Mouse (Mus musculus): ENCODE measurements around the gene Hexim2. TPM values are rescaled to one million over a fixed set of nuclear protein-coding genes. Genes with fewer than 3 reads are reported as not detected.
A peak's percentile ranks its signal among the peaks of the same experiment; 100 is the strongest.

Hexim2 gene
- polyA plus RNA-seq, 1 experiment = 4.5 TPM

DNA sequence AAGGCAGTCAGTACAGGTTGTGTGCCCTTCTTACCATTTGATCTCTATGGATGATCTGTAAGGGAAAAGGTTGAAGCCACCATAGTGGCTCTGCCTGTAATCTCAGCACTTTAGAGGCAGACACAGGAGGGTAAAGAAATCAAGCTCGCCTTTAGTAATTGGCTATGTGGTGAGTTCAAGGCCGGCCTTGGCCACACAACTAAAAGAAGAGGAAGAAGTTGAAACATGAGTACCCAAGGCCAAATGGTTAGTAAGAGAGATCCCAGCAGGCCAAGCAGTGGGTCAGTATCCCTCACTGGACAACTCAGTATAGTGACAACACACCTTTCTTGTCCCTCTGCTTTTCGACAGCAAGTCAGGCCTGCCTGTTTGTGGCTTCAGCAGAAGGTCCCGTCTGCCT is 17.5 kb downstream of the Hexim2 start:
- H3K4me1 ChIP-seq (ENCODE audit: control insufficient read depth, insufficient read depth, low read length) = no peaks in the 10 kb centered on the region
- H3K4me3 ChIP-seq (ENCODE audit: low read depth, low read length) = no peak overlapping the region
- no peaks in the 10 kb centered on the region for H3K27me3 ChIP-seq (ENCODE audit: control insufficient read depth, insufficient read depth, low read length, poor library complexity, severe bottlenecking)
- no peaks in the 10 kb centered on the region for H3K36me3 ChIP-seq (ENCODE audit: control insufficient read depth, insufficient read depth, low read length, poor library complexity, severe bottlenecking)
- H3K9ac ChIP-seq (ENCODE audit: low read depth, poor library complexity, severe bottlenecking) = no peak overlapping the region
- no peaks in the 10 kb centered on the region for H3K9me3 ChIP-seq (replicated peaks; ENCODE audit: control insufficient read depth, insufficient read depth, low read length, poor library complexity, severe bottlenecking)
- TF ChIP-seq POLR2A (IDR thresholded peaks at IDR 0.05; ENCODE audit: insufficient read depth, low read length) = no peak
- TF ChIP-seq CTCF (IDR thresholded peaks at IDR 0.05; ENCODE audit: low read depth, low read length) = no peak
- no peak overlapping the region for H3K27ac ChIP-seq (ENCODE audit: insufficient read depth, low read length)

DNA sequence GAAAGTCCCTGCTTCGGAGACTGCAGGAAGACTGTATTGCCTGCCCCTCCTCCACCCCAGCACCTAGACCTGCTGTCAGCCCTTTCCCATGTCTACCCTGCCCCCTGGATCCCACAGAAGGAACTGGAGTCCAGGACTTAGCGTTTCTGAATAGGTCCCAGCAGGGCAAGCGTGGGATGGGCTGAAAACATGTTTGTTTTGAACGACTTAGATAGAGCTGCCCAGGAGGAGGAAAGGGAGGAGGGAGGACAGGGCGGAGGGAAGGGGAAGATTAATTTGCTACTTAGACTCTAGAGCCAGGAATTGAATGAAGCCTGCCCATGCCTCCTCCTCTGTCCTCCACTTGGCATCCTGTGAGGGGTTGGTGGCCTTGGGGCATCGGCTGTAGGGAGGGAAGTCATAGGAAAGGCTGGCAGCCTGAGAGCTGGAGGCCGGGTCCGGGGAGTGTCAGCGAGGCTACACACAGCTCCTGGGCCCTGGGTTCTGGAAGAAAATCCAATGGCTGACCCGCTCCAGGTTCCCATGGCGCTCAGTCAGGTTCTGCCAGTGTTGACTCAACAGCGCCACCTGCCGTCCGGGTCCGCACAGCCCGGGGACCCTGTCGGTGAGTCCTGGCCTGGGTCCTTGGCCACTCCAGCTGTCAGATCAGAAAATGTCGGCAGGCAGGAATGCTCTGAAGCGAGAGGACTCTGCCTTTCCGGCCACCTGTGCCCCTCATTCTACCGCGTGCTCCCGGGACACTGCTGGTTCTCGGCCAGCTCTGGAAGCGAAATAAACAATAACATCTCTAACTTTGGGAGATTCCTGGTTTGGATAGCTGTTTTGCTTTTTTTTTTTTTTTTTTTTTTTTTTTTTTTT is 26.6 kb downstream of the Hexim2 start:
- H3K36me3 ChIP-seq (ENCODE audit: control insufficient read depth, insufficient read depth, low read length, poor library complexity, severe bottlenecking) = no peaks in the 10 kb centered on the region
- no peak overlapping the region for H3K27ac ChIP-seq (ENCODE audit: insufficient read depth, low read length)
- H3K9ac ChIP-seq (ENCODE audit: low read depth, poor library complexity, severe bottlenecking) = peak overlapping the region; percentile 48
- no peaks in the 10 kb centered on the region for H3K4me1 ChIP-seq (ENCODE audit: control insufficient read depth, insufficient read depth, low read length)
- H3K4me3 ChIP-seq (ENCODE audit: low read depth, low read length) = peak overlapping the region; percentile 54
- TF ChIP-seq EP300 (IDR thresholded peaks at IDR 0.05; ENCODE audit: insufficient read depth, low read depth, low read length) = peak; percentile 62; the same call in 1 of the 2 replicates
- peak; percentile 85 for TF ChIP-seq CTCF (IDR thresholded peaks at IDR 0.05; ENCODE audit: low read depth, low read length)
- TF ChIP-seq POLR2A (IDR thresholded peaks at IDR 0.05; ENCODE audit: insufficient read depth, low read length) = no peak
- no peaks in the 10 kb centered on the region for H3K9me3 ChIP-seq (replicated peaks; ENCODE audit: control insufficient read depth, insufficient read depth, low read length, poor library complexity, severe bottlenecking)
- H3K27me3 ChIP-seq (ENCODE audit: control insufficient read depth, insufficient read depth, low read length, poor library complexity, severe bottlenecking) = no peaks in the 10 kb centered on the region

DNA sequence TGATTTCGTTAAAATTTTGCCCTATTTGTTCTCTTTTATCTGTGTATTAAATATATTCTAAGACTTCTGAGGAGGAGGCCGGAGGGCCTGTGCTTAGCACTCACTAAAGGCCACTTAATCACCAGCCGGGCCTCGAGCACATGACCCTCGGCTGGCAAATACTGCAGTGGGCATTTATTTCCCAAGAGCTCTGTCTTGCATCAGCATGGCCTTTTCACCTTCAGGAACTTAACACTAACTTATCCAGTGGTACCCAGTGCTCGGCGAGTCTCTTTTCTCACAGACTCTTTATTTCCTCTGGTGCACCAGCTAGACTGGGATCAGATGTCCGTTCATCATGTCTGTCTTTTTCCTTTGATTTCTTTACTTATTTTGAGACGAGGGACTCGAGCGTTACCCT is 28.5 kb downstream of the Hexim2 start:
- Histone ChIP-seq H3K9me3 (replicated peaks; ENCODE audit: control insufficient read depth, insufficient read depth, low read length, poor library complexity, severe bottlenecking) (no peaks in the 10 kb centered on the region), H3K4me3 (ENCODE audit: low read depth, low read length) (peak overlapping the region; percentile 43), H3K27me3 (ENCODE audit: control insufficient read depth, insufficient read depth, low read length, poor library complexity, severe bottlenecking) (no peaks in the 10 kb centered on the region), H3K9ac (ENCODE audit: low read depth, poor library complexity, severe bottlenecking) (peak overlapping the region; percentile 47), H3K27ac (ENCODE audit: insufficient read depth, low read length) (peak overlapping the region; percentile 60), H3K36me3 (ENCODE audit: control insufficient read depth, insufficient read depth, low read length, poor library complexity, severe bottlenecking) (no peaks in the 10 kb centered on the region), H3K4me1 (ENCODE audit: control insufficient read depth, insufficient read depth, low read length) (no peaks in the 10 kb centered on the region)
- TF ChIP-seq POLR2A (IDR thresholded peaks at IDR 0.05; ENCODE audit: insufficient read depth, low read length) (no peak), EP300 (IDR thresholded peaks at IDR 0.05; ENCODE audit: insufficient read depth, low read depth, low read length) (no peak), CTCF (IDR thresholded peaks at IDR 0.05; ENCODE audit: low read depth, low read length) (no peak)

DNA sequence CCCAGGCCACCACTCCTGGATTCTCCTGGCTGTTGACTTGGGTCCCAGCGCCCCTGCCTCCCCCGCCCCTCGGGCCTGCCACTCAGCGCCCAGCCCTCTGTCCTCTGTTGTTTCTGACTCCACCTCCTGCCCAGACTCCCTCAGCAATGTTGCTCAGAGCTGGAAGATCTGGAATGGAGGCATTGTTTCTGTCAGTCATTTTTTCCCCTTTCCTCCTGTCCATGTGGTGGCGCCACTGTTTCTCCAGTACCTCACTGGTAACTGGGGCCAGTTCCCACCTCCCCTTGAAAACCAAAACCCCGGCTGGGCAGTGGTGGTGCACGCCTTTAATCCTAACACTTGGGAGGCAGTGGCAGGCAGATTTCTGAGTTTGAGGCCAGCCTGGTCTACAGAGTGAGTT is 29.2 kb downstream of the Hexim2 start:
- Histone ChIP-seq H3K9me3 (replicated peaks; ENCODE audit: control insufficient read depth, insufficient read depth, low read length, poor library complexity, severe bottlenecking) (no peaks in the 10 kb centered on the region), H3K4me1 (ENCODE audit: control insufficient read depth, insufficient read depth, low read length) (no peaks in the 10 kb centered on the region), H3K27me3 (ENCODE audit: control insufficient read depth, insufficient read depth, low read length, poor library complexity, severe bottlenecking) (no peaks in the 10 kb centered on the region), H3K9ac (ENCODE audit: low read depth, poor library complexity, severe bottlenecking) (peak overlapping the region; percentile 47), H3K36me3 (ENCODE audit: control insufficient read depth, insufficient read depth, low read length, poor library complexity, severe bottlenecking) (no peaks in the 10 kb centered on the region), H3K4me3 (ENCODE audit: low read depth, low read length) (no peak overlapping the region), H3K27ac (ENCODE audit: insufficient read depth, low read length) (peak overlapping the region; percentile 10)
- TF ChIP-seq POLR2A (IDR thresholded peaks at IDR 0.05; ENCODE audit: insufficient read depth, low read length) (no peak), CTCF (IDR thresholded peaks at IDR 0.05; ENCODE audit: low read depth, low read length) (peak; percentile 55)

DNA sequence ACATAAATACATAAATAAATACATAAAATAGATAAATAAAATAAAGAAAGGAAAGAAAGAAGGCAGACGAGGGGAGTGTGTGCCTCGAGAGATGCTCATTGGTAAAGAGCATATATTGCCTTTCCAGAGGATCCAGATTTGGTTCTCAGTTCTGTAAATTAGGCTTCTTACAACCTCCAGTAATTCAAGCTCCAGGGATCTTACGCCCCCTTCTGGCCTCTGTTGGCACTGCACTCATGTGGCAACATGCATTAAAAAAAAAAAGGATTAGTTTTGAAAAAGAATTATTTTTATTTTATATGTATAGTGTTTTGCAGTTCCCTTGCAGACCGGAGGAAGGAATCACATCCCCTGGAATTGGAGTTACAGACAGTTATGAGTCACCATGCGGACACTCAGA is 29.9 kb downstream of the Hexim2 start:
- peak; percentile 49 for TF ChIP-seq CTCF (IDR thresholded peaks at IDR 0.05; ENCODE audit: low read depth, low read length)
- TF ChIP-seq EP300 (IDR thresholded peaks at IDR 0.05; ENCODE audit: insufficient read depth, low read depth, low read length) = no peak
- Histone ChIP-seq H3K27me3 (ENCODE audit: control insufficient read depth, insufficient read depth, low read length, poor library complexity, severe bottlenecking) (no peaks in the 10 kb centered on the region), H3K27ac (ENCODE audit: insufficient read depth, low read length) (no peak overlapping the region), H3K4me1 (ENCODE audit: control insufficient read depth, insufficient read depth, low read length) (no peaks in the 10 kb centered on the region), H3K4me3 (ENCODE audit: low read depth, low read length) (no peak overlapping the region), H3K9me3 (replicated peaks; ENCODE audit: control insufficient read depth, insufficient read depth, low read length, poor library complexity, severe bottlenecking) (no peaks in the 10 kb centered on the region), H3K36me3 (ENCODE audit: control insufficient read depth, insufficient read depth, low read length, poor library complexity, severe bottlenecking) (no peaks in the 10 kb centered on the region), H3K9ac (ENCODE audit: low read depth, poor library complexity, severe bottlenecking) (no peak overlapping the region)

DNA sequence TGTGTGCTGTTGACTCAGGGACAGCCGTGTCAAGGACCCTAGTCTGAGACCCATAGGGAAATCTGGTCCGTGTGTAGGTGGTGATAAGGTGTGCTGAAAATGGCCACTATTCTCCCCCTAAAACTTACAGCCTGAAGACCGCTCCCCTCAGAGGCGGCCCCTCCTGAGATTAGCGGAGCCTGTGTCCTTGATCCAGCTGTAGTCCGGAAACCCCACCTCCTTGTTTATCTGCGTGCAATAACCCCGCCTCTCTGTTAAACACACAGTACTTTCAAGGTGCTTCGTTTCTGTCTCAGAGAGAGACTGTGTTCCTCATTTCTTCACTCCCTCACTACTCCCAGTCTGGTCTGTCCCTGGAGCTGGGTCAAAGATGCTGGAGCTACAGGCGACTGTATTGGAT is 32.2 kb downstream of the Hexim2 start:
- Histone ChIP-seq H3K4me1 (ENCODE audit: control insufficient read depth, insufficient read depth, low read length) (no peaks in the 10 kb centered on the region), H3K9ac (ENCODE audit: low read depth, poor library complexity, severe bottlenecking) (no peak overlapping the region), H3K36me3 (ENCODE audit: control insufficient read depth, insufficient read depth, low read length, poor library complexity, severe bottlenecking) (no peaks in the 10 kb centered on the region), H3K27me3 (ENCODE audit: control insufficient read depth, insufficient read depth, low read length, poor library complexity, severe bottlenecking) (no peaks in the 10 kb centered on the region), H3K27ac (ENCODE audit: insufficient read depth, low read length) (0 out of 2 replicates have a peak overlapping the region, but pooled peaks have one; percentile 13), H3K4me3 (ENCODE audit: low read depth, low read length) (no peak overlapping the region), H3K9me3 (replicated peaks; ENCODE audit: control insufficient read depth, insufficient read depth, low read length, poor library complexity, severe bottlenecking) (no peaks in the 10 kb centered on the region)
- TF ChIP-seq CTCF (IDR thresholded peaks at IDR 0.05; ENCODE audit: low read depth, low read length) (no peak), EP300 (IDR thresholded peaks at IDR 0.05; ENCODE audit: insufficient read depth, low read depth, low read length) (no peak), POLR2A (IDR thresholded peaks at IDR 0.05; ENCODE audit: insufficient read depth, low read length) (no peak)

Data from ES-Bruce4 (cell line).